Mouse (Mus musculus) bone marrow, adult 2 months (tissue): Measurements from ENCODE around the gene Cradd.

Experiments
- CTCF ChIP-seq: fragments of 200-500 bp; IDR thresholded peaks from 2 replicates; pipeline ENCODE4 v1.5.1; 2011; ENCODE audit warnings: low read length, control low read depth; ENCODE audit not compliant: control insufficient read depth, insufficient read depth
- POLR2A ChIP-seq: fragments of 200-500 bp; IDR thresholded peaks from 2 replicates; pipeline ENCODE4 v1.6.1; 2011; ENCODE audit warnings: low read depth, mild to moderate bottlenecking, control low read depth, low read length, borderline replicate concordance; ENCODE audit not compliant: control insufficient read depth

- TF ChIP-seq CTCF (no peak), POLR2A (no peak)
Measured at GRCm38 (mm10) chr10:95239196-95240069, 84.5 kb downstream of the Cradd start.
